Mouse (Mus musculus) MEL (cell line): ENCODE data around the gene Pidd1. TPM values are rescaled to one million over a fixed set of nuclear protein-coding genes. Genes with fewer than 3 reads are reported as not detected.

Experiments used
- DNase-seq: peaks from one replicate; pipeline ENCODE4 v3.0.0; 2011; ENCODE audit warnings: low read depth, low spot score
- H3K27ac ChIP-seq: 2 replicates; pipeline ENCODE4 v1.5.1; 2012; ENCODE audit warnings: low read depth, mild to moderate bottlenecking, control low read depth, low read length, moderate library complexity; ENCODE audit not compliant: control insufficient read depth
- H3K27me3 ChIP-seq, 2 experiments: fragments of 150-350 bp in 1 of 2; sonication (generic) in 1 of 2; 2 replicates each; pipeline ENCODE4 v1.6.1; 2012; ENCODE audit warnings: low read length in 2 of 2, mild to moderate bottlenecking in 2 of 2, improper control_type of control experiment in 1 of 2, moderate library complexity in 1 of 2; ENCODE audit not compliant: insufficient read depth in 2 of 2, control insufficient read depth in 1 of 2
- H3K36me3 ChIP-seq, 2 experiments: 2 replicates each; pipeline ENCODE4 v1.6.1; 2012 to 2014; ENCODE audit warnings: low read length in 2 of 2, improper control_type of control experiment in 1 of 2, inconsistent platforms in 1 of 2, mild to moderate bottlenecking in 1 of 2; ENCODE audit not compliant: insufficient read depth in 2 of 2, control insufficient read depth in 1 of 2
- H3K4me1 ChIP-seq, 2 experiments: fragments of 150-350 bp in 1 of 2; sonication (generic) in 1 of 2; 2 replicates each; pipeline ENCODE4 v1.6.1; 2012; ENCODE audit warnings: low read length in 2 of 2, improper control_type of control experiment in 1 of 2, mild to moderate bottlenecking in 1 of 2; ENCODE audit not compliant: insufficient read depth in 2 of 2, control insufficient read depth in 1 of 2
- H3K4me3 ChIP-seq, 2 experiments: fragments of 150-350 bp in 1 of 2; sonication (generic) in 1 of 2; 2 replicates each; pipeline ENCODE4 v1.5.1; 2012; ENCODE audit warnings: low read depth in 2 of 2, low read length in 2 of 2, mild to moderate bottlenecking in 2 of 2, moderate library complexity in 2 of 2, control low read depth in 1 of 2, improper control_type of control experiment in 1 of 2; ENCODE audit not compliant: control insufficient read depth in 1 of 2, insufficient read depth in 1 of 2
- H3K79me2 ChIP-seq: 2 replicates; pipeline ENCODE4 v1.6.1; 2012; ENCODE audit warnings: mild to moderate bottlenecking, low read length, moderate library complexity; ENCODE audit not compliant: control insufficient read depth, poor library complexity, insufficient read depth
- H3K9ac ChIP-seq: 2 replicates; pipeline ENCODE4 v1.6.1; 2012; ENCODE audit warnings: low read depth, mild to moderate bottlenecking, control low read depth, low read length, moderate library complexity; ENCODE audit not compliant: control insufficient read depth, poor library complexity, severe bottlenecking
- H3K9me3 ChIP-seq: fragments of 150-350 bp; sonication (generic); replicated peaks from 2 replicates; pipeline ENCODE4 v1.6.1; 2012; ENCODE audit warnings: mild to moderate bottlenecking, low read length, improper control_type of control experiment, moderate library complexity; ENCODE audit not compliant: insufficient read depth
- BHLHE40 ChIP-seq: IDR thresholded peaks from 2 replicates; pipeline ENCODE4 v1.6.1; 2012; ENCODE audit warnings: low read depth, mild to moderate bottlenecking, inconsistent platforms, low read length, improper control_type of control experiment, borderline replicate concordance
- CHD1 ChIP-seq: IDR thresholded peaks from 2 replicates; pipeline ENCODE4 v1.6.1; 2012; ENCODE audit warnings: low read depth, mild to moderate bottlenecking, inconsistent platforms, low read length, improper control_type of control experiment
- E2F4 ChIP-seq: IDR thresholded peaks from 2 replicates; pipeline ENCODE4 v1.6.1; 2011; ENCODE audit warnings: low read depth, low read length, improper control_type of control experiment, borderline replicate concordance
- ELF1 ChIP-seq: IDR thresholded peaks from 2 replicates; pipeline ENCODE4 v1.6.1; 2014; ENCODE audit warnings: low read depth, mild to moderate bottlenecking, inconsistent platforms, low read length, improper control_type of control experiment, moderate library complexity
- GATA1 ChIP-seq: IDR thresholded peaks from 2 replicates; pipeline ENCODE4 v1.6.1; 2011; ENCODE audit warnings: low read depth, low read length, improper control_type of control experiment
- JUND ChIP-seq: IDR thresholded peaks from 2 replicates; pipeline ENCODE4 v1.6.1; 2011; ENCODE audit warnings: low read depth, mild to moderate bottlenecking, improper control_type of control experiment, low read length
- KAT2A ChIP-seq: conservative IDR thresholded peaks from 2 replicates; pipeline ENCODE4 v1.6.1; 2012; ENCODE audit warnings: low read depth, low read length, improper control_type of control experiment, inconsistent platforms
- MAZ ChIP-seq: IDR thresholded peaks from 2 replicates; pipeline ENCODE4 v1.6.1; 2012; ENCODE audit warnings: low read depth, mild to moderate bottlenecking, inconsistent platforms, low read length, improper control_type of control experiment
- MEF2A ChIP-seq: IDR thresholded peaks from 2 replicates; pipeline ENCODE4 v1.6.1; 2014; ENCODE audit warnings: low read depth, mild to moderate bottlenecking, inconsistent platforms, low read length, improper control_type of control experiment; ENCODE audit not compliant: poor library complexity, insufficient replicate concordance, severe bottlenecking; ENCODE audit errors: extremely low read depth
- NELFE ChIP-seq: IDR thresholded peaks from 2 replicates; pipeline ENCODE4 v1.6.1; 2011; ENCODE audit warnings: low read depth, low read length, improper control_type of control experiment
- POLR2A ChIP-seq, 2 experiments: IDR thresholded peaks; 2 replicates each; pipeline ENCODE4 v1.6.1; 2011 to 2012; ENCODE audit warnings: low read length in 2 of 2, mild to moderate bottlenecking in 2 of 2, control low read depth in 1 of 2, improper control_type of control experiment in 1 of 2, low read depth in 1 of 2, moderate library complexity in 1 of 2; ENCODE audit not compliant: control insufficient read depth in 1 of 2, insufficient read depth in 1 of 2, poor library complexity in 1 of 2
- RAD21 ChIP-seq: IDR thresholded peaks from 2 replicates; pipeline ENCODE4 v1.6.1; 2011; ENCODE audit warnings: mild to moderate bottlenecking, low read depth, low read length, improper control_type of control experiment
- RCOR1 ChIP-seq: IDR thresholded peaks from 2 replicates; pipeline ENCODE4 v1.6.1; 2012; ENCODE audit warnings: low read depth, mild to moderate bottlenecking, inconsistent platforms, low read length, improper control_type of control experiment
- TAL1 ChIP-seq: IDR thresholded peaks from 2 replicates; pipeline ENCODE4 v1.6.1; 2012; ENCODE audit warnings: mild to moderate bottlenecking, inconsistent platforms, low read length, moderate library complexity, mixed read lengths
- TBP ChIP-seq: IDR thresholded peaks from 2 replicates; pipeline ENCODE4 v1.8.0; 2011; ENCODE audit warnings: low read depth, low read length, improper control_type of control experiment
- TCF12 ChIP-seq: IDR thresholded peaks from 2 replicates; pipeline ENCODE4 v1.6.1; 2014; ENCODE audit warnings: low read depth, mild to moderate bottlenecking, inconsistent platforms, low read length, improper control_type of control experiment, moderate library complexity
- UBTF ChIP-seq: IDR thresholded peaks from 2 replicates; pipeline ENCODE4 v1.6.1; 2012; ENCODE audit warnings: low read depth, mild to moderate bottlenecking, inconsistent platforms, low read length, improper control_type of control experiment, moderate library complexity, borderline replicate concordance; ENCODE audit not compliant: insufficient read depth
- ZMIZ1 ChIP-seq: IDR thresholded peaks from 2 replicates; pipeline ENCODE4 v1.6.1; 2012; ENCODE audit warnings: low read depth, mild to moderate bottlenecking, inconsistent platforms, low read length, improper control_type of control experiment, moderate library complexity
- polyA plus RNA-seq, 2 experiments: library from polyadenylated mRNA; stranded (reverse) in 1 of 2; unstranded in 1 of 2; fragments of >175 nt in 1 of 2; fragments of >200 nt in 1 of 2; gene quantifications; 2 replicates each; pipeline versions ENCODE4 v1.2.1 to v1.2.4; 2012; ENCODE audit warnings: low replicate concordance in 2 of 2, low read depth in 1 of 2; ENCODE audit not compliant: insufficient read length in 2 of 2, insufficient read depth in 1 of 2, missing spikeins in 1 of 2
- total RNA-seq: library from RNA; depleted of rRNA; stranded (reverse); fragments of 300-350 nt; gene quantifications from 2 replicates; pipeline ENCODE4 v1.2.3, GENCODE M21; 2012

Pidd1 gene
- total and polyA plus RNA-seq, 3 experiments: 6.4 to 27.2 TPM; not detected in 1

GRCm38 (mm10) chr7:141462333-141462821 lies 18.6 kb upstream of the Pidd1 start:
- no peaks in the 10 kb centered on the region for H3K9me3 ChIP-seq
- peaks cover 5 to 14% of the 10 kb centered on the region in 2 experiments for H3K4me1 ChIP-seq
- H3K4me3 ChIP-seq: no peak overlapping the region
- no peak for TF ChIP-seq KAT2A
- TF ChIP-seq RAD21: no peak
- TF ChIP-seq CHD1: no peak
- no peak for TF ChIP-seq E2F4
- no peak for TF ChIP-seq RCOR1
- no peak for TF ChIP-seq MEF2A
- no peak for TF ChIP-seq MAZ
- no peak for TF ChIP-seq ELF1
- H3K9ac ChIP-seq: no peak overlapping the region
- peaks cover 1% of the 10 kb centered on the region; the same call in 1 of the 2 replicates for H3K79me2 ChIP-seq
- no peak overlapping the region for H3K27ac ChIP-seq
- H3K36me3 ChIP-seq: peaks cover 0 to 3% of the 10 kb centered on the region in 2 experiments; a peak in 2 of 4 replicates
- no peaks in the 10 kb centered on the region for H3K27me3 ChIP-seq
- DNase-seq: no peak

DNA sequence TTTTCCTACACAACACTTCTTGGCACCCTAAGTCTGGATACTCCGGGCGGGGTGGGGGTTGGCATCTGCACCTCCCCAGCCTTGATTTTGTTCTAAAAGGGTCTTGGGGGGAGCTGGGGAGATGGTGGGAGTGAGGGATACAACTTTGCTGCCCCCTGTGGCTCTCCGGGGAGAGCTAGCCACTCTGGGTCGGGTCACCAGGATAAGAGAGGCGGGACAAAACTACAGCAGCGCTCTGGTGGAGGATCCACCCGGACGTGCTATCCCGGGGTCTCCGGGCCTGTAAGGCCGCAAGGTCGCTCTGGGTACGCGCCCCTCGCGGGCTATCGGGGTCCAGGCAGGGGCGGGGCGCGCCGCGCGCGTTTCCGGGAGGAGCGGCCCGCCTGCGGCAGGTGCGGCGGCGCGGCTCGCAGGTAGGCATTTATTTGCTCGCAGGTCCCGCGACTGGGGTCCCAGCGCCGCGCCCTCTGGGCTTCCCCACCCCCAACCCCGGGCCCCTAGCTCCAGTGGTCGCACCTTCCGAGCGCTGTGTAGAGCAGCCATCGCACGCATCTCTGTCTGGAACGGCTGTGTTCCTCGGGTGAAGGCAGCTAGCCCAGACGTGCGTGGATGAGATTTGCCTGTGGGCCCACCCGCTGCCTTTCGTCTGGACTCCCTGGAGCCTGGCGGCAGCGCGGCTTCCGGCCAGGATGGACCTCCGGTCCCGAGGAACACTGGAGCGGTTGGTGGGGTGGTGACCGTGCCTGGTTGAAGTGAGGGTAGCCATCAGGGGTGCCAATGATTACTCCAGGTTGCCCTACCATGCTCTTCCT lies 17.9 kb upstream of the Pidd1 start:
- Histone ChIP-seq H3K36me3 (peaks cover 0 to 1% of the 10 kb centered on the region in 2 experiments; a peak in 2 of 4 replicates), H3K27ac (no peak overlapping the region)
- TF ChIP-seq UBTF (no peak), GATA1 (no peak)
- TF ChIP-seq, all 39 proteins: peak for 0
- no peaks in the 10 kb centered on the region for H3K9me3 ChIP-seq
- no peak overlapping the region for H3K9ac ChIP-seq
- H3K79me2 ChIP-seq: no peaks in the 10 kb centered on the region
- DNase-seq: no peak
- no peaks in the 10 kb centered on the region for H3K27me3 ChIP-seq
- H3K4me1 ChIP-seq: peaks cover 1 to 11% of the 10 kb centered on the region in 2 experiments
- no peak overlapping the region for H3K4me3 ChIP-seq

- Histone ChIP-seq H3K9me3 (no peaks in the 10 kb centered on the region), H3K9ac (no peak within 1 kb of the TSS), H3K4me3 (no peak within 1 kb of the TSS), H3K27me3 (no peaks in the 10 kb centered on the region), H3K4me1 (peaks cover 0 to 8% of the 10 kb centered on the region in 2 experiments; a peak in 1 of 4 replicates)
- DNase-seq: no peak
- TF ChIP-seq BHLHE40 (no peak), JUND (no peak), NELFE (no peak), UBTF (no peak), TAL1 (no peak), GATA1 (no peak), RAD21 (no peak), E2F4 (no peak), TBP (no peak), ZMIZ1 (no peak), POLR2A (IDR thresholded peaks at IDR 0.05; ENCODE audit: control insufficient read depth in 1 of 2, insufficient read depth in 1 of 2, low read depth in 1 of 2, low read length in 2 of 2, poor library complexity in 1 of 2) (no peak), TCF12 (no peak), ELF1 (no peak)
- TF ChIP-seq, all 39 proteins: peak for 0
- Histone ChIP-seq H3K79me2 (no peaks in the 10 kb centered on the region; the same call in 1 of the 2 replicates), H3K27ac (no peak within 1 kb of the TSS), H3K36me3 (no peaks in the 10 kb centered on the region)
Observed at GRCm38 (mm10) chr7:141460391-141461113, 16.7 kb upstream of the Pidd1 start, which contains the start of gene Cracr2b. Gene Cracr2b, plus strand, starts transcription at chr7:141461094.
